Mouse (Mus musculus): ENCODE data around the gene Bhlhe40.

- TF ChIP-seq POLR2A (IDR thresholded peaks at IDR 0.05; ENCODE audit: insufficient read depth, low read depth, low read length) (no peak), EP300 (IDR thresholded peaks at IDR 0.05; ENCODE audit: insufficient read depth, low read depth, low read length) (no peak)
Observed at GRCm38 (mm10) chr6:108676783-108677340, 16.4 kb downstream of the Bhlhe40 start.

Measured in heart, adult 2 months (tissue).